ENCODE assay signal across 8 mouse cellular contexts in genomic region chr15:81936679-81937078, GRCm38 (mm10). TPM values are rescaled to one million over a fixed set of nuclear protein-coding genes. Genes with fewer than 3 reads are reported as not detected.
DNase-seq lines count a peak whose midpoint lies in the region; ATAC-seq and TF ChIP-seq lines count a peak whose summit lies in the region.

Csdc2 (plus strand) TSS chr15:81936759.

- WGBS in forebrain, embryonic 11.5 days, result under 1% methylated on average over 12 of the region's 12 CpGs
- 0% methylated on average over 12 of the region's 12 CpGs for WGBS in hindbrain, embryonic 12.5 days
- under 1% methylated on average over 12 of the region's 12 CpGs for WGBS in midbrain, embryonic 11.5 days
- WGBS in stomach, embryonic 16.5 days, result 2% methylated on average over 12 of the region's 12 CpGs

- intact Hi-C loops in left cerebral cortex, adult 2 months (cut with DNase I), result no loop called here

- peaks cover 27% of the 10 kb centered on the region for H3K27me3 ChIP-seq in E14TG2a.4 (ENCODE audit: insufficient read depth, low read length)
- no peaks in the 10 kb centered on the region; the same call in 1 of the 2 replicates for H3K27me3 ChIP-seq in forebrain, embryonic 11.5 days (ENCODE audit: control insufficient read depth, insufficient read depth, low read length)
- H3K27me3 ChIP-seq in hindbrain, embryonic 12.5 days, result no peaks in the 10 kb centered on the region
- H3K27me3 ChIP-seq in midbrain, embryonic 11.5 days (ENCODE audit: control insufficient read depth, insufficient read depth, low read length), result no peaks in the 10 kb centered on the region
- peaks cover 4% of the 10 kb centered on the region; the same call in 1 of the 2 replicates for H3K27me3 ChIP-seq in stomach, embryonic 16.5 days (ENCODE audit: control insufficient read depth, insufficient read depth, low read length)

- H3K4me1 ChIP-seq in E14TG2a.4 (replicated peaks; ENCODE audit: low read depth, low read length), result peaks cover 48% of the 10 kb centered on the region
- peaks cover 12% of the 10 kb centered on the region for H3K4me1 ChIP-seq in forebrain, embryonic 11.5 days (replicated peaks; ENCODE audit: control insufficient read depth, insufficient read depth, low read length)
- peaks cover 32% of the 10 kb centered on the region for H3K4me1 ChIP-seq in hindbrain, embryonic 12.5 days
- H3K4me1 ChIP-seq in midbrain, embryonic 11.5 days (ENCODE audit: control insufficient read depth, insufficient read depth, low read length), result peaks cover 9% of the 10 kb centered on the region; the same call in 1 of the 2 replicates
- peaks cover 28% of the 10 kb centered on the region for H3K4me1 ChIP-seq in stomach, embryonic 16.5 days (ENCODE audit: control insufficient read depth, insufficient read depth, low read length)

- no peaks in the 10 kb centered on the region for H3K36me3 ChIP-seq in E14TG2a.4 (ENCODE audit: insufficient read depth, low read length)
- H3K36me3 ChIP-seq in forebrain, embryonic 11.5 days (ENCODE audit: control insufficient read depth, insufficient read depth, low read length), result no peaks in the 10 kb centered on the region
- no peaks in the 10 kb centered on the region for H3K36me3 ChIP-seq in hindbrain, embryonic 12.5 days
- no peaks in the 10 kb centered on the region for H3K36me3 ChIP-seq in midbrain, embryonic 11.5 days (ENCODE audit: control insufficient read depth, insufficient read depth, low read length)
- H3K36me3 ChIP-seq in stomach, embryonic 16.5 days (ENCODE audit: control insufficient read depth, insufficient read depth, low read length), result no peaks in the 10 kb centered on the region

- ATAC-seq in forebrain, embryonic 11.5 days (replicated peaks; ENCODE audit: low FRiP score), result peak; percentile 56
- peak; percentile 75 for ATAC-seq in hindbrain, embryonic 12.5 days (ENCODE audit: low FRiP score)
- ATAC-seq in midbrain, embryonic 11.5 days (ENCODE audit: low FRiP score), result peak; percentile 75
- peak; percentile 68 for ATAC-seq in stomach, embryonic 16.5 days (ENCODE audit: insufficient read depth, low FRiP score)

- H3K4me2 ChIP-seq in forebrain, embryonic 11.5 days (ENCODE audit: low read depth, low read length, severe bottlenecking), result peak within 1 kb of the TSS; percentile 75
- H3K4me2 ChIP-seq in hindbrain, embryonic 12.5 days (replicated peaks), result peak within 1 kb of the TSS; percentile 65
- peak within 1 kb of the TSS; percentile 48 for H3K4me2 ChIP-seq in midbrain, embryonic 11.5 days
- peak within 1 kb of the TSS; percentile 53 for H3K4me2 ChIP-seq in stomach, embryonic 16.5 days (ENCODE audit: low read depth, low read length)

- H3K27ac ChIP-seq in forebrain, embryonic 11.5 days (ENCODE audit: low read depth, low read length), result no peak within 1 kb of the TSS
- peak within 1 kb of the TSS; percentile 89 for H3K27ac ChIP-seq in hindbrain, embryonic 12.5 days
- peak within 1 kb of the TSS; percentile 87 for H3K27ac ChIP-seq in left cerebral cortex, adult 2 months
- H3K27ac ChIP-seq in midbrain, embryonic 11.5 days (ENCODE audit: low read depth, low read length), result no peak within 1 kb of the TSS
- H3K27ac ChIP-seq in stomach, embryonic 16.5 days (ENCODE audit: low read length), result peak within 1 kb of the TSS; percentile 78

- no peak for TF ChIP-seq CTCF in E14TG2a.4 (conservative IDR thresholded peaks at IDR 0.05; ENCODE audit: low read length)
- no peak; the same call in none of the 2 replicates for TF ChIP-seq CTCF in left cerebral cortex, adult 2 months (IDR thresholded peaks at IDR 0.05)

- DNase-seq in adrenal gland, postnatal 4 days (ENCODE audit: low spot score in 2 of 2), result no peak
- peak; percentile 75 for DNase-seq in forebrain, embryonic 11.5 days (ENCODE audit: low spot score)
- DNase-seq in left cerebral cortex, adult 2 months (ENCODE audit: extremely low spot score in 1 of 2, low spot score in 2 of 2), result peak; percentile 60 to 66
- DNase-seq in midbrain, embryonic 11.5 days (ENCODE audit: low spot score, missing footprints), result no peak
- no peak for DNase-seq in T-cell, adult 2 months (ENCODE audit: low spot score)

- no peaks in the 10 kb centered on the region for H3K9me3 ChIP-seq in E14TG2a.4 (ENCODE audit: low read length)
- no peaks in the 10 kb centered on the region for H3K9me3 ChIP-seq in forebrain, embryonic 11.5 days (ENCODE audit: control insufficient read depth, low read length)
- H3K9me3 ChIP-seq in hindbrain, embryonic 12.5 days (replicated peaks), result no peaks in the 10 kb centered on the region
- no peaks in the 10 kb centered on the region for H3K9me3 ChIP-seq in midbrain, embryonic 11.5 days (ENCODE audit: control insufficient read depth, low read length)
- H3K9me3 ChIP-seq in stomach, embryonic 16.5 days (replicated peaks; ENCODE audit: control insufficient read depth, low read length), result no peaks in the 10 kb centered on the region

- peak within 1 kb of the TSS; percentile 61 for H3K9ac ChIP-seq in forebrain, embryonic 11.5 days (ENCODE audit: low read length)
- peak within 1 kb of the TSS; percentile 75 for H3K9ac ChIP-seq in hindbrain, embryonic 12.5 days
- peak within 1 kb of the TSS; percentile 56 for H3K9ac ChIP-seq in midbrain, embryonic 11.5 days (ENCODE audit: low read length)
- H3K9ac ChIP-seq in stomach, embryonic 16.5 days (ENCODE audit: low read length), result peak within 1 kb of the TSS; percentile 63

- peak within 1 kb of the TSS; percentile 65 for H3K4me3 ChIP-seq in E14TG2a.4 (replicated peaks; ENCODE audit: low read length)
- peak within 1 kb of the TSS; percentile 39 for H3K4me3 ChIP-seq in forebrain, embryonic 11.5 days (ENCODE audit: low read depth, low read length)
- peak within 1 kb of the TSS; percentile 52 for H3K4me3 ChIP-seq in hindbrain, embryonic 12.5 days
- H3K4me3 ChIP-seq in left cerebral cortex, adult 2 months, result peak within 1 kb of the TSS; percentile 64
- H3K4me3 ChIP-seq in midbrain, embryonic 11.5 days (ENCODE audit: low read depth, low read length), result peak within 1 kb of the TSS; percentile 41
- H3K4me3 ChIP-seq in stomach, embryonic 16.5 days (replicated peaks; ENCODE audit: low read length), result peak within 1 kb of the TSS; percentile 55

RNA-seq across cellular contexts. Expression of gene Csdc2, which starts in this region (rescaled TPM):
- total RNA-seq in adrenal gland, postnatal 4 days (2021), result 10 to 100 TPM; 52.8 to 55.7 TPM
- polyA plus RNA-seq in forebrain, embryonic 11.5 days (2014; fragmentation: Nextera tagmentation; extraction: Ambion mirVana), result 16.6 and 20.1 TPM in 2 replicates
- polyA plus RNA-seq in hindbrain, embryonic 12.5 days (2016; fragmentation: Nextera tagmentation; extraction: Ambion mirVana), result 48.0 and 57.1 TPM in 2 replicates
- 10 to 100 TPM; 91.2 to 97.6 TPM for total RNA-seq in left cerebral cortex, adult 2 months (2021)
- polyA plus RNA-seq in midbrain, embryonic 11.5 days (2014; fragmentation: Nextera tagmentation; extraction: Ambion mirVana), result 18.0 and 18.9 TPM in 2 replicates
- polyA plus RNA-seq in stomach, embryonic 16.5 days (2015; fragmentation: Nextera tagmentation; extraction: Ambion mirVana), result 17.1 and 18.2 TPM in 2 replicates

Comparison
In these comparisons a context has a peak if more than half of its experiments do, and no peak if none do; other contexts are left out.
1. DNase-seq: peak in forebrain, embryonic 11.5 days (single experiment) and left cerebral cortex, adult 2 months (2 of 2); none in adrenal gland, postnatal 4 days (0 of 2), midbrain, embryonic 11.5 days (single experiment) and T-cell, adult 2 months (single experiment).
2. H3K27ac ChIP-seq: peak in hindbrain, embryonic 12.5 days (single experiment), left cerebral cortex, adult 2 months (single experiment) and stomach, embryonic 16.5 days (single experiment); none in forebrain, embryonic 11.5 days (single experiment) and midbrain, embryonic 11.5 days (single experiment).
3. Peak in every context shown above with its lines, with median percentiles within 50 percentile points of each other: H3K4me3 ChIP-seq, ATAC-seq, H3K4me2 ChIP-seq and H3K9ac ChIP-seq.